Mouse (Mus musculus) ES-Bruce4 (cell line): ENCODE data around the gene Ffar2. TPM values are rescaled to one million over a fixed set of nuclear protein-coding genes. Genes with fewer than 3 reads are reported as not detected.
A peak's percentile ranks its signal among the peaks of the same experiment; 100 is the strongest.
"Not testable (repeated sequence)": the region's sequence is repeated elsewhere in the genome, so short reads cannot be mapped to it uniquely, and the experiment has no call there.

Experiments used
- H3K27ac ChIP-seq: 2 replicates; pipeline ENCODE4 v1.5.1; 2012; ENCODE audit warnings: low read length, inconsistent platforms; ENCODE audit not compliant: insufficient read depth
- H3K27me3 ChIP-seq: 2 replicates; pipeline ENCODE4 v1.6.1; 2012; ENCODE audit warnings: mild to moderate bottlenecking, low read length, inconsistent platforms; ENCODE audit not compliant: control insufficient read depth, poor library complexity, insufficient read depth, severe bottlenecking
- H3K36me3 ChIP-seq: 2 replicates; pipeline ENCODE4 v1.6.1; 2012; ENCODE audit warnings: inconsistent platforms, mild to moderate bottlenecking, low read length, moderate library complexity; ENCODE audit not compliant: control insufficient read depth, poor library complexity, insufficient read depth, severe bottlenecking
- H3K4me1 ChIP-seq: one replicate; pipeline ENCODE4 v1.8.1; 2011; ENCODE audit warnings: low read length; ENCODE audit not compliant: control insufficient read depth, insufficient read depth
- H3K4me3 ChIP-seq: 2 replicates; pipeline ENCODE4 v1.5.1; 2011; ENCODE audit warnings: low read depth, mild to moderate bottlenecking, low read length
- H3K9ac ChIP-seq: 2 replicates; pipeline ENCODE4 v1.6.1; 2012; ENCODE audit warnings: low read depth, mild to moderate bottlenecking, inconsistent platforms; ENCODE audit not compliant: poor library complexity, severe bottlenecking
- H3K9me3 ChIP-seq: replicated peaks from 2 replicates; pipeline ENCODE4 v1.6.1; 2012; ENCODE audit warnings: mild to moderate bottlenecking, low read length, inconsistent platforms; ENCODE audit not compliant: control insufficient read depth, poor library complexity, insufficient read depth, severe bottlenecking
- CTCF ChIP-seq: IDR thresholded peaks from one replicate; pipeline ENCODE4 v1.8.1; 2011; ENCODE audit warnings: low read depth, low read length
- EP300 ChIP-seq: IDR thresholded peaks from 2 replicates; pipeline ENCODE4 v1.6.1; 2011; ENCODE audit warnings: low read depth, low read length; ENCODE audit not compliant: insufficient read depth
- POLR2A ChIP-seq: IDR thresholded peaks from one replicate; pipeline ENCODE4 v1.8.1; 2011; ENCODE audit warnings: low read length; ENCODE audit not compliant: insufficient read depth
- polyA plus RNA-seq: library from polyadenylated mRNA; stranded (reverse); fragments of >200 nt; gene quantifications from 2 replicates; pipeline ENCODE4 v1.2.4, GENCODE M21; 2011; ENCODE audit warnings: low read depth; ENCODE audit not compliant: missing spikeins, insufficient read depth, insufficient read length

Gene Ffar2
- polyA plus RNA-seq, 1 experiment, result not detected

DNA sequence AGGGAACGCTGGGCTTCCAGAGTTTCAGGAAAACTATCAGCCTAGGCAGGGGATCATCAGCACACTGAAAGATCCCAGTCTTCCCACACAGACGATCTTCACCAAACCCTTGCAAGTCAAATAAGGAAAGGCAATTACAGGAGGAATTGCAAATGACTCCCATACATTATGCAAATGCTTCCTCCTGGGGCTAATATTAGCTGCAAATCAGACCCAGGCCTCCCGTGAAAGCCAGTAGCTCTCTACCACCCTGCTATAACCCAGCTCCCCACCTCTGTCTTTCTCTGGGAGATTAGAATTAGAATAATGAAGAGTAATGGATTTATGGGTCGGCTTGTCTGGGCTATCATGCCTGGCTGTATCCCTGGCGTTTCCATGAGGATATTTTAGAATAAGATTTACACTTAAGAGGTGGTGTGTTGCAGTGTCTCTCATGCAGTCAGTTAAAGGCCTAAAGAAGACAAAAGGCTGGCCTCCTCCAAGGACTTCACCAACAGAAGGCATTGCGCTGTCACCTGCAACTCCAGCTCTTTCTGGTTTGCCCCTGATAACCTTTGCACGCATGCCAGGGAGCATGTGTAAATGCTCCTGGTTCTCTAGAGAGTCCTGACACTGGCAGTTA, 21.2 kb upstream of the Ffar2 start:
- no peak for TF ChIP-seq POLR2A
- TF ChIP-seq EP300, result 0 out of 2 replicates have a peak, but pooled peaks have one; percentile 10

GRCm38 (mm10) chr7:30842092-30842491, 18.5 kb upstream of the Ffar2 start:
- no peaks in the 10 kb centered on the region for H3K36me3 ChIP-seq
- no peak for TF ChIP-seq POLR2A
- no peak for TF ChIP-seq CTCF
- TF ChIP-seq EP300, result no peak
- H3K4me3 ChIP-seq, result no peak overlapping the region
- H3K9ac ChIP-seq, result no peak overlapping the region
- H3K27ac ChIP-seq, result no peak overlapping the region
- no peaks in the 10 kb centered on the region for H3K4me1 ChIP-seq
- no peaks in the 10 kb centered on the region for H3K9me3 ChIP-seq
- H3K27me3 ChIP-seq, result no peaks in the 10 kb centered on the region

More for the DNA sequence above, 21.2 kb upstream of the Ffar2 start:
- Histone ChIP-seq H3K36me3 (no peaks in the 10 kb centered on the region), H3K9me3 (no peaks in the 10 kb centered on the region), H3K4me1 (peaks cover 5% of the 10 kb centered on the region), H3K9ac (no peak overlapping the region), H3K4me3 (no peak overlapping the region), H3K27ac (peak overlapping the region; percentile 82), H3K27me3 (no peaks in the 10 kb centered on the region)

GRCm38 (mm10) chr7:30841379-30841778, 17.8 kb upstream of the Ffar2 start:
- Histone ChIP-seq H3K27ac (no peak overlapping the region), H3K4me3 (no peak overlapping the region), H3K36me3 (no peaks in the 10 kb centered on the region), H3K4me1 (no peaks in the 10 kb centered on the region), H3K9ac (no peak overlapping the region), H3K27me3 (no peaks in the 10 kb centered on the region), H3K9me3 (no peaks in the 10 kb centered on the region)
- TF ChIP-seq POLR2A (no peak), EP300 (no peak), CTCF (no peak)

DNA sequence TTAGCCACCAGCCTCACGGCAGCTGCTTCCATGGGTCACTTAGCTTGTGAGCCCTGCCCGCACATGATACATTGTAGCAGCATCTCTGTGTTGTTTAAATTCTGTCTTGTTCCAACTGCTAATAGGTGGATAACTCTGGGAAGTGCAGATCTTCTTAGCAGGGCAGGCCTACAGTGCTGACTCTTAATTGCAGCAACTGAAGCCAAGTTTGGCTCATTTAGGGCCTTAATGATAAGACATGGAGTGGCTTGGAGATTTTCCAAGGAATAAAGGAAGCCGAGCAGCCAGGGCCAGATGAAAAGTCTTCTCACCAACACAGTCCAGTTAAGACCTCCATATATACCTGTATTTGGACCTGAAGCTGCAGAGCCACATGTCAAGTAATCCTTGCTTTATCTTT, 16.7 kb upstream of the Ffar2 start:
- Histone ChIP-seq H3K9ac (no peak overlapping the region), H3K36me3 (no peaks in the 10 kb centered on the region), H3K9me3 (peaks cover 2% of the 10 kb centered on the region; the same call in 1 of the 2 replicates), H3K27me3 (no peaks in the 10 kb centered on the region), H3K27ac (no peak overlapping the region), H3K4me1 (no peaks in the 10 kb centered on the region), H3K4me3 (no peak overlapping the region)
- TF ChIP-seq POLR2A (no peak), CTCF (no peak)

DNA sequence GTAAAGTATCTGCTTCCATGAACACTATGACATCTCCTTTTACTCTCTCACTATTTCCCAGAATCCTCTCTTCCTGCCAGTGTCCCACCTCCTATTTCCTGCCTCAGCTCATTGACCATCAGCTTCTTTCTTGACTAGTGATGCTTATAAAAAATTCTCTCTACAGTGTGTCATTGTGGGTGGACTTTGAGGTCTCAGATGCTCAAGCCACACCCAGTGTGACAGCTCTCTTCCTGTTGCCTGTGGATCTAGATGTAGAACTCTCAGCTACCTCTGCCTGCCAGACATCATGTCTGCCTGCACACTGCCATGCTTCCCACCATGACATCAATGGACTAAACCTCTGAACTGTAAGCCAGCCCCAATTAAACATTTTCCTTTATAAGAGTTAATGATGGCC, 13.7 kb upstream of the Ffar2 start:
- no peak overlapping the region for H3K9ac ChIP-seq
- H3K4me1 ChIP-seq, result no peaks in the 10 kb centered on the region
- no peak overlapping the region for H3K4me3 ChIP-seq
- no peaks in the 10 kb centered on the region for H3K27me3 ChIP-seq
- H3K36me3 ChIP-seq, result no peaks in the 10 kb centered on the region
- TF ChIP-seq POLR2A (no peak), CTCF (no peak), EP300 (no peak)
- no peak overlapping the region for H3K27ac ChIP-seq
- peaks cover 4% of the 10 kb centered on the region; the same call in 1 of the 2 replicates for H3K9me3 ChIP-seq

DNA sequence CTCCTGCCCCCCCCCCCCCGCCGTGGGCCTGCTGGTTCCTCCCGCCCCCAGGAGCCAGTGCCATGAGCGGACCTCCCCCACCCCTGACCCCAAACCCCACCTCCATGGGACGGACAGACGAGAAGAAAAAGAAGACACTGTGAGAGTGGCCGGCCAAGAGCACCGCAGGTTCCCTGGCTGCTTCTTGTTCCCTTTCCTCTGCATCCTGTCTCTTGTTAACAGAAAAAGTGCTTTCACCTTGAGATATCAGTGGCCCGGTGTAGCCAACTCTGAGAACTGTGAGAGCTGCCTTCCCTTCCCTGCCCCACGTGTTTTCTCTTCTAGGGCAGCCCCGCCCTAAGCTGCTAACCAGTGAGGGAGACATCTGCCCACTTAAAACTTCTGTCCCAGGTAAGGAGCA, 9.1 kb upstream of the Ffar2 start:
- not testable (repeated sequence) for H3K36me3 ChIP-seq, H3K9me3 ChIP-seq, H3K27ac ChIP-seq, H3K4me1 ChIP-seq, H3K27me3 ChIP-seq
- peak overlapping the region; percentile 50 for H3K4me3 ChIP-seq
- H3K9ac ChIP-seq, result peak overlapping the region; percentile 53
